Mouse (Mus musculus) intestine, postnatal 0 days (tissue): ENCODE data around the gene Alyref. TPM values are rescaled to one million over a fixed set of nuclear protein-coding genes. Genes with fewer than 3 reads are reported as not detected.

Experiments
- ATAC-seq: fragments of 200-750 bp; cut with Nextera tagmentation; 2 replicates; pipeline ENCODE4 v1.8.0; 2017; ENCODE audit warnings: mild to moderate bottlenecking, moderate TSS enrichment, moderate library complexity
- H3K27ac ChIP-seq: fragments of 300-500 bp; sonication (generic); 2 replicates; pipeline ENCODE4 v1.5.1; 2014; ENCODE audit warnings: mild to moderate bottlenecking, low read depth, low read length, moderate library complexity
- H3K27me3 ChIP-seq: fragments of 300-500 bp; sonication (generic); replicated peaks from 2 replicates; pipeline ENCODE4 v1.6.1; 2014; ENCODE audit warnings: low read length, mixed read lengths; ENCODE audit not compliant: control insufficient read depth, insufficient read depth
- H3K36me3 ChIP-seq: fragments of 300-500 bp; sonication (generic); 2 replicates; pipeline ENCODE4 v1.6.1; 2014; ENCODE audit warnings: mild to moderate bottlenecking, moderate library complexity; ENCODE audit not compliant: control insufficient read depth, insufficient read depth
- H3K4me1 ChIP-seq: fragments of 300-500 bp; sonication (generic); replicated peaks from 2 replicates; pipeline ENCODE4 v1.6.1; 2014; ENCODE audit warnings: antibody characterized with exemption, low read length, mixed read lengths; ENCODE audit not compliant: control insufficient read depth, insufficient read depth
- H3K4me2 ChIP-seq: fragments of 300-500 bp; sonication (generic); replicated peaks from 2 replicates; pipeline ENCODE4 v1.6.1; 2014; ENCODE audit warnings: low read depth, mild to moderate bottlenecking, moderate library complexity
- H3K4me3 ChIP-seq: fragments of 300-500 bp; sonication (generic); 2 replicates; pipeline ENCODE4 v1.5.1; 2014; ENCODE audit warnings: low read depth, low read length
- H3K9ac ChIP-seq: fragments of 300-500 bp; sonication (generic); 2 replicates; pipeline ENCODE4 v1.6.1; 2014; ENCODE audit warnings: mild to moderate bottlenecking, low read depth, low read length
- H3K9me3 ChIP-seq: fragments of 300-500 bp; sonication (generic); 2 replicates; pipeline ENCODE4 v1.6.1; 2016; ENCODE audit warnings: mixed run types; ENCODE audit not compliant: control insufficient read depth
- CTCF ChIP-seq: sonication (generic); IDR thresholded peaks from 2 replicates; pipeline ENCODE4 v1.5.1; 2016; ENCODE audit warnings: low read depth, mild to moderate bottlenecking, control low read depth, antibody characterized with exemption, moderate library complexity
- WGBS: fragments of 180-500 bp; shearing (Covaris S2); extraction: QIAGEN DNeasy Blood & Tissue Kit; methylation state at CpG from one replicate; pipeline ENCODE4 v1.1.7; 2014; 5-methylcytosine and 5-hydroxymethylcytosine counted together
- polyA plus RNA-seq: library from polyadenylated mRNA; unstranded; fragments of >200 nt; fragmentation: Nextera tagmentation; extraction: Ambion mirVana; gene quantifications from 2 replicates; pipeline ENCODE4 v1.2.1, GENCODE M21; 2015

Alyref gene
- polyA plus RNA-seq, 1 experiment from 2014 or later: 226 TPM

- no peak for ATAC-seq
- H3K27ac ChIP-seq: peak overlapping the region; percentile 21; the same call in 1 of the 2 replicates
- peaks cover 10% of the 10 kb centered on the region for H3K4me1 ChIP-seq
- H3K9me3 ChIP-seq: no peaks in the 10 kb centered on the region
- H3K4me2 ChIP-seq: no peak overlapping the region
- no peak overlapping the region for H3K4me3 ChIP-seq
- H3K27me3 ChIP-seq: no peaks in the 10 kb centered on the region
- H3K36me3 ChIP-seq: peaks cover 30% of the 10 kb centered on the region
- TF ChIP-seq CTCF: no peak
- WGBS: 68% methylated on average over 22 of the region's 22 CpGs
- no peak overlapping the region for H3K9ac ChIP-seq
Measured at GRCm38 (mm10) chr11:120627468-120628300, 29.5 kb upstream of the Alyref start.

GRCm38 (mm10) chr11:120626785-120627467 is 28.8 kb upstream of the Alyref start:
- H3K27ac ChIP-seq: 0 out of 2 replicates have a peak overlapping the region, but pooled peaks have one; percentile 21
- no peak overlapping the region for H3K4me3 ChIP-seq
- H3K4me2 ChIP-seq: no peak overlapping the region
- WGBS: 85% methylated on average over 11 of the region's 11 CpGs
- TF ChIP-seq CTCF: no peak
- no peaks in the 10 kb centered on the region for H3K9me3 ChIP-seq
- H3K9ac ChIP-seq: no peak overlapping the region
- H3K27me3 ChIP-seq: no peaks in the 10 kb centered on the region
- peaks cover 31% of the 10 kb centered on the region for H3K36me3 ChIP-seq
- H3K4me1 ChIP-seq: peaks cover 10% of the 10 kb centered on the region
- ATAC-seq: no peak

GRCm38 (mm10) chr11:120625152-120625775 is 27.1 kb upstream of the Alyref start, which contains the start of gene Sirt7:
TSS of gene Sirt7 (minus strand) at chr11:120625240.
- Histone ChIP-seq H3K27ac (peak within 1 kb of the TSS; percentile 94), H3K4me1 (peaks cover 7% of the 10 kb centered on the region; the same call in 1 of the 2 replicates), H3K9me3 (no peaks in the 10 kb centered on the region), H3K4me3 (peak within 1 kb of the TSS; percentile 81), H3K27me3 (no peaks in the 10 kb centered on the region), H3K4me2 (peak within 1 kb of the TSS; percentile 80), H3K9ac (peak within 1 kb of the TSS; percentile 82), H3K36me3 (peaks cover 45% of the 10 kb centered on the region)
- TF ChIP-seq CTCF: no peak
- ATAC-seq: no peak
- WGBS: 9% methylated on average over 5 of the region's 5 CpGs

GRCm38 (mm10) chr11:120624680-120625111 is 26.5 kb upstream of the Alyref start:
- TF ChIP-seq CTCF: no peak
- WGBS: under 1% methylated on average over 52 of the region's 53 CpGs
- Histone ChIP-seq H3K9ac (peak overlapping the region; percentile 82), H3K4me1 (peaks cover 5% of the 10 kb centered on the region; the same call in 1 of the 2 replicates), H3K27me3 (no peaks in the 10 kb centered on the region), H3K4me3 (peak overlapping the region; percentile 81), H3K4me2 (peak overlapping the region; percentile 80), H3K27ac (peak overlapping the region; percentile 94), H3K36me3 (peaks cover 50% of the 10 kb centered on the region), H3K9me3 (no peaks in the 10 kb centered on the region)
- peak; percentile 62 for ATAC-seq

- Histone ChIP-seq H3K4me2 (peak overlapping the region; percentile 80), H3K36me3 (peaks cover 52% of the 10 kb centered on the region), H3K4me3 (peak overlapping the region; percentile 81), H3K27me3 (no peaks in the 10 kb centered on the region), H3K27ac (peak overlapping the region; percentile 94), H3K4me1 (0 out of 2 replicates have a peak, but pooled peaks cover 4% of the 10 kb centered on the region), H3K9ac (peak overlapping the region; percentile 82), H3K9me3 (no peaks in the 10 kb centered on the region)
- WGBS: 11% methylated on average over 28 of the region's 30 CpGs
- ATAC-seq: peak; percentile 66
- peak; percentile 82 for TF ChIP-seq CTCF
Measured at GRCm38 (mm10) chr11:120623961-120624679, 26.0 kb upstream of the Alyref start.
